Mouse (Mus musculus) myocyte (in vitro differentiated cells): Measurements from ENCODE around the gene 1810043G02Rik.

Experiments
- CEBPB ChIP-seq: IDR thresholded peaks from 2 replicates; pipeline ENCODE4 v1.6.1; 2011; ENCODE audit warnings: mild to moderate bottlenecking, moderate library complexity; ENCODE audit not compliant: poor library complexity, insufficient read depth, severe bottlenecking
- E2F4 ChIP-seq: IDR thresholded peaks from one replicate; pipeline ENCODE4 v1.6.1; 2011; ENCODE audit warnings: mild to moderate bottlenecking, control low read depth, moderate library complexity; ENCODE audit not compliant: insufficient read depth
- MAX ChIP-seq: IDR thresholded peaks from one replicate; pipeline ENCODE4 v1.6.1; 2011; ENCODE audit warnings: low read depth, mild to moderate bottlenecking, control low read depth
- MYOD1 ChIP-seq, 3 experiments: IDR thresholded peaks; one replicate each; pipeline ENCODE4 v1.6.1; 2011; ENCODE audit warnings: control low read depth in 2 of 3, low read depth in 2 of 3, mild to moderate bottlenecking in 2 of 3, moderate library complexity in 1 of 3; ENCODE audit not compliant: insufficient read length in 2 of 3, control insufficient read depth in 1 of 3
- MYOG ChIP-seq, 3 experiments: IDR thresholded peaks; one replicate each; pipeline ENCODE4 v1.6.1; 2011; ENCODE audit warnings: control low read depth in 2 of 3, low read depth in 2 of 3, mild to moderate bottlenecking in 2 of 3; ENCODE audit not compliant: insufficient read length in 2 of 3, control insufficient read depth in 1 of 3, insufficient read depth in 1 of 3
- POLR2A ChIP-seq: IDR thresholded peaks from one replicate; pipeline ENCODE4 v1.6.1; 2011; ENCODE audit warnings: low read depth, mild to moderate bottlenecking, control low read depth, moderate library complexity; ENCODE audit not compliant: insufficient read length
- POLR2AphosphoS2 ChIP-seq: IDR thresholded peaks from one replicate; pipeline ENCODE4 v1.6.1; 2011; ENCODE audit warnings: low read depth, control low read depth; ENCODE audit not compliant: insufficient read length
- REST ChIP-seq: IDR thresholded peaks from one replicate; pipeline ENCODE4 v1.6.1; 2011; ENCODE audit warnings: mild to moderate bottlenecking, control low read depth, moderate library complexity; ENCODE audit not compliant: insufficient read depth, insufficient read length
- SRF ChIP-seq: IDR thresholded peaks from one replicate; pipeline ENCODE4 v1.6.1; 2011; ENCODE audit warnings: low read depth; ENCODE audit not compliant: control insufficient read depth, insufficient read length
- TCF12 ChIP-seq: IDR thresholded peaks from one replicate; pipeline ENCODE4 v1.6.1; 2011; ENCODE audit warnings: mild to moderate bottlenecking, control low read depth; ENCODE audit not compliant: poor library complexity, insufficient read depth, severe bottlenecking
- USF1 ChIP-seq: IDR thresholded peaks from one replicate; pipeline ENCODE4 v1.6.1; 2011; ENCODE audit warnings: low read depth, mild to moderate bottlenecking, control low read depth, moderate library complexity

GRCm38 (mm10) chr10:78002316-78002715, 24.0 kb downstream of the 1810043G02Rik start:
- TF ChIP-seq REST (no peak), E2F4 (no peak), POLR2A (no peak), USF1 (no peak), CEBPB (no peak), MAX (no peak), MYOG (IDR thresholded peaks at IDR 0.05; ENCODE audit: control insufficient read depth in 1 of 3, insufficient read depth in 1 of 3, insufficient read length in 2 of 3, low read depth in 2 of 3) (no peak), MYOD1 (IDR thresholded peaks at IDR 0.05; ENCODE audit: control insufficient read depth in 1 of 3, insufficient read length in 2 of 3, low read depth in 2 of 3) (no peak), TCF12 (no peak), POLR2AphosphoS2 (no peak), SRF (no peak)
